Mouse (Mus musculus): ENCODE measurements at regions not wholly inside any gene's neighbourhood (a gene's known extent, or its start where the extent isn't known, plus 50 kb on each side); places are given as distances from the start of the nearest gene placed in this dataset.
"Not testable (repeated sequence)": the region's sequence is repeated elsewhere in the genome, so short reads cannot be mapped to it uniquely, and the experiment has no call there.

GRCm38 (mm10) chr8:20495542-20495941, 119.2 kb upstream of the Gm21119 start:
- H3K9me3 ChIP-seq (ENCODE audit: low read length); H3K4me2 ChIP-seq (ENCODE audit: low read depth); ATAC-seq; H3K36me3 ChIP-seq (ENCODE audit: insufficient read depth); H3K4me3 ChIP-seq (ENCODE audit: low read depth, low read length); H3K4me1 ChIP-seq (ENCODE audit: insufficient read depth); H3K27ac ChIP-seq (ENCODE audit: low read depth, low read length); H3K9ac ChIP-seq; DNase-seq; H3K27me3 ChIP-seq (ENCODE audit: insufficient read depth, low read length): not testable (repeated sequence)
- no CpG with 5 or more reads among the region's 1 CpGs for WGBS

- not testable (repeated sequence) for ATAC-seq; H3K4me2 ChIP-seq (ENCODE audit: low read depth); H3K4me3 ChIP-seq (ENCODE audit: low read depth, low read length); DNase-seq; H3K9ac ChIP-seq; H3K27me3 ChIP-seq (ENCODE audit: insufficient read depth, low read length); H3K4me1 ChIP-seq (ENCODE audit: insufficient read depth); H3K27ac ChIP-seq (ENCODE audit: low read depth, low read length); H3K36me3 ChIP-seq (ENCODE audit: insufficient read depth)
- 75% methylated on average over 1 of the region's 1 CpGs for WGBS
- peaks cover 10% of the 10 kb centered on the region; the same call in 1 of the 2 replicates for H3K9me3 ChIP-seq (ENCODE audit: low read length)
These were observed 100.8 kb upstream of the Gm21119 start for GRCm38 (mm10) chr8:20513920-20514319.

GRCm38 (mm10) chr8:20516324-20516830, 98.3 kb upstream of the Gm21119 start:
- not testable (repeated sequence) for H3K9ac ChIP-seq; H3K4me1 ChIP-seq (ENCODE audit: insufficient read depth); H3K4me3 ChIP-seq (ENCODE audit: low read depth, low read length); H3K27ac ChIP-seq (ENCODE audit: low read depth, low read length); H3K36me3 ChIP-seq (ENCODE audit: insufficient read depth); H3K4me2 ChIP-seq (ENCODE audit: low read depth); H3K27me3 ChIP-seq (ENCODE audit: insufficient read depth, low read length); DNase-seq; ATAC-seq
- H3K9me3 ChIP-seq (ENCODE audit: low read length) = peaks cover 10% of the 10 kb centered on the region; the same call in 1 of the 2 replicates
- WGBS = 63% methylated on average over 2 of the region's 3 CpGs

- not testable (repeated sequence) for H3K36me3 ChIP-seq (ENCODE audit: insufficient read depth); ATAC-seq; H3K4me1 ChIP-seq (ENCODE audit: insufficient read depth); H3K27me3 ChIP-seq (ENCODE audit: insufficient read depth, low read length); H3K9ac ChIP-seq; DNase-seq; H3K27ac ChIP-seq (ENCODE audit: low read depth, low read length); H3K4me3 ChIP-seq (ENCODE audit: low read depth, low read length); H3K4me2 ChIP-seq (ENCODE audit: low read depth)
- peaks cover 10% of the 10 kb centered on the region; the same call in 1 of the 2 replicates for H3K9me3 ChIP-seq (ENCODE audit: low read length)
- WGBS = 23% methylated on average over 1 of the region's 1 CpGs
These were observed 97.2 kb upstream of the Gm21119 start for GRCm38 (mm10) chr8:20517551-20517950.

GRCm38 (mm10) chr8:20524539-20524938, 90.2 kb upstream of the Gm21119 start:
- H3K27ac ChIP-seq (ENCODE audit: low read depth, low read length); H3K4me2 ChIP-seq (ENCODE audit: low read depth); H3K36me3 ChIP-seq (ENCODE audit: insufficient read depth); H3K4me3 ChIP-seq (ENCODE audit: low read depth, low read length); H3K4me1 ChIP-seq (ENCODE audit: insufficient read depth); H3K9ac ChIP-seq; ATAC-seq; DNase-seq; H3K9me3 ChIP-seq (ENCODE audit: low read length); H3K27me3 ChIP-seq (ENCODE audit: insufficient read depth, low read length): not testable (repeated sequence)

- not testable (repeated sequence) for H3K9me3 ChIP-seq (ENCODE audit: low read length); H3K27ac ChIP-seq (ENCODE audit: low read depth, low read length); H3K36me3 ChIP-seq (ENCODE audit: insufficient read depth); DNase-seq; H3K27me3 ChIP-seq (ENCODE audit: insufficient read depth, low read length); H3K4me2 ChIP-seq (ENCODE audit: low read depth); H3K9ac ChIP-seq; ATAC-seq; H3K4me1 ChIP-seq (ENCODE audit: insufficient read depth); H3K4me3 ChIP-seq (ENCODE audit: low read depth, low read length)
- no CpG with 5 or more reads among the region's 1 CpGs for WGBS
These were observed 85.7 kb upstream of the Gm21119 start for GRCm38 (mm10) chr8:20529048-20529447.

GRCm38 (mm10) chr8:20539031-20539430, 75.7 kb upstream of the Gm21119 start:
- WGBS = 91% methylated on average over 4 of the region's 4 CpGs
- H3K4me3 ChIP-seq (ENCODE audit: low read depth, low read length); H3K27ac ChIP-seq (ENCODE audit: low read depth, low read length); H3K9ac ChIP-seq; DNase-seq; H3K36me3 ChIP-seq (ENCODE audit: insufficient read depth); H3K9me3 ChIP-seq (ENCODE audit: low read length); H3K27me3 ChIP-seq (ENCODE audit: insufficient read depth, low read length); ATAC-seq; H3K4me1 ChIP-seq (ENCODE audit: insufficient read depth); H3K4me2 ChIP-seq (ENCODE audit: low read depth): not testable (repeated sequence)

- H3K4me2 ChIP-seq (ENCODE audit: low read depth); H3K27me3 ChIP-seq (ENCODE audit: insufficient read depth, low read length); ATAC-seq; DNase-seq; H3K27ac ChIP-seq (ENCODE audit: low read depth, low read length); H3K4me1 ChIP-seq (ENCODE audit: insufficient read depth); H3K9me3 ChIP-seq (ENCODE audit: low read length); H3K4me3 ChIP-seq (ENCODE audit: low read depth, low read length); H3K36me3 ChIP-seq (ENCODE audit: insufficient read depth); H3K9ac ChIP-seq: not testable (repeated sequence)
- 85% methylated on average over 2 of the region's 2 CpGs for WGBS
These were observed 70.6 kb upstream of the Gm21119 start for GRCm38 (mm10) chr8:20544084-20544483.

GRCm38 (mm10) chr8:20545347-20545746, 69.4 kb upstream of the Gm21119 start:
- ATAC-seq; H3K9ac ChIP-seq; H3K4me1 ChIP-seq (ENCODE audit: insufficient read depth): not testable (repeated sequence)

GRCm38 (mm10) chr8:20546401-20546800, 68.3 kb upstream of the Gm21119 start:
- not testable (repeated sequence) for H3K9ac ChIP-seq; DNase-seq; H3K9me3 ChIP-seq (ENCODE audit: low read length); H3K4me2 ChIP-seq (ENCODE audit: low read depth); H3K4me3 ChIP-seq (ENCODE audit: low read depth, low read length); ATAC-seq; H3K27ac ChIP-seq (ENCODE audit: low read depth, low read length); H3K27me3 ChIP-seq (ENCODE audit: insufficient read depth, low read length); H3K36me3 ChIP-seq (ENCODE audit: insufficient read depth); H3K4me1 ChIP-seq (ENCODE audit: insufficient read depth)
- no CpG with 5 or more reads among the region's 3 CpGs for WGBS

More at GRCm38 (mm10) chr8:20545347-20545746, 69.4 kb upstream of the Gm21119 start:
- H3K27me3 ChIP-seq (ENCODE audit: insufficient read depth, low read length); H3K4me3 ChIP-seq (ENCODE audit: low read depth, low read length); H3K4me2 ChIP-seq (ENCODE audit: low read depth); H3K36me3 ChIP-seq (ENCODE audit: insufficient read depth); H3K27ac ChIP-seq (ENCODE audit: low read depth, low read length); DNase-seq; H3K9me3 ChIP-seq (ENCODE audit: low read length): not testable (repeated sequence)
- no CpG with 5 or more reads among the region's 2 CpGs for WGBS

All from forebrain, postnatal 0 days (tissue).